Mouse (Mus musculus) urinary bladder, adult 18-20 months (tissue): ENCODE measurements around the gene Dbr1.
A peak's percentile ranks its signal among the peaks of the same experiment; 100 is the strongest.

Experiments used
- DNase-seq, 2 experiments: peaks; one replicate each; pipeline ENCODE4 v3.0.0; 2022; ENCODE audit warnings: low spot score in 2 of 2, mixed read lengths in 2 of 2

Dbr1 gene

GRCm38 (mm10) chr9:99619688-99620087 is 44.1 kb downstream of the Dbr1 start:
- no peak for DNase-seq

- no peak for DNase-seq
These were observed 44.6 kb downstream of the Dbr1 start for GRCm38 (mm10) chr9:99620196-99620595.

GRCm38 (mm10) chr9:99622034-99622433 is 46.4 kb downstream of the Dbr1 start:
- no peak for DNase-seq

DNA sequence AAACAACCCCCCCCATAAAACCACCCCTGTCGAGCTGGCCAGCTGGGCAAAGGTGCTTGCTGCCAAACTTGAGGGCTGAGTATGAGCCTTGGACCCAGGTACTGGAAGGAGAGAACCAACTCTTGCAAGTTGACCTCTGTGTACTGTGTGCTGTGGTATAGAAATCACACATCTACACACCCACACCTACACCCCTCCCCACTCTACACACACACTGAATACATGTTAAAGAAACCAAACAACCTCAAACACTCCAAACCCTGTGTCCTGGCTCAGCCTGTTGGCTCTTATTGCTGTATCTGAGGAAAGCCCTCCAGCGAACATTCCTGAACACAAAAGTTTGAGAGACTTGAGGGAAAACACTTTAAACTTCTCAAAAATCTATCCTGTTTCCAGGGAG is 47.4 kb downstream of the Dbr1 start:
- DNase-seq, result no peak

DNA sequence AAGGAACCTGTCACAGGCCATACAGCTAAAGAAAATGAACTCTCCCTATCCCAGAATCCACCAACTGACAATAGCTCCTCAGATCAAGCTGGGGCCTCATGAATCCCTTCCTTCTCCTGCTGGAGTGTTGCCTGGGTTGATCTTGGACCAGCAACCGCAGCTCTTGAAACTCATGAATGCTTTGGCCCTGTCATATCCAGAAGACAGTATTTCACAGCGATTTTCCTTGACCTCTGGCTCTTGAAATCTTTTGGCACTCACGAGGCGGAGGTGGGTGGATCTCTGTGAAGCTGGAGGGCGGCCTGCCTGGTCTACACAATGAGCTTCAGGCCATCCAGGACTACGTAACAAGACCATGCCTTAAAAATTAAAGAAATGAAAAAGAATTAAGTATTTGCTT is 48.5 kb downstream of the Dbr1 start:
- DNase-seq, result no peak

DNA sequence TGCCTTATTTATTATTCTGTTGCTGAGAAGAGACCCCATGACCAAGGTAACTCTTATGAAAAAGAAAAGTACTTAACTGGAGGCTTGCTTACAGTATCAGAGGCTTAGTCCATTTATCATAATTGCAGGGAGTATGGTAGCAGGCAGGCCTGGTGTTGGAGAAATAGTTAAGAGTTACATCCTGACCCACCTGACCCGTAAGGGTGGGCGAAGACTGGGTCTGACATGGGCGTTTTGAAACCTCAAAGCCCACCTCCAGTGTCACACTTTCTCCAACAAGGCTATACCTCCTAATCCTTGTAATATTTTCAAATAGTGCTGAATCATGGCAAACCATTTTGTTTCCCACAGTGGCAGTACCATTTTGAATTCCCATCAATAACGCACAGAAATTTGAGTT is 53.0 kb downstream of the Dbr1 start:
- DNase-seq, result no peak

DNA sequence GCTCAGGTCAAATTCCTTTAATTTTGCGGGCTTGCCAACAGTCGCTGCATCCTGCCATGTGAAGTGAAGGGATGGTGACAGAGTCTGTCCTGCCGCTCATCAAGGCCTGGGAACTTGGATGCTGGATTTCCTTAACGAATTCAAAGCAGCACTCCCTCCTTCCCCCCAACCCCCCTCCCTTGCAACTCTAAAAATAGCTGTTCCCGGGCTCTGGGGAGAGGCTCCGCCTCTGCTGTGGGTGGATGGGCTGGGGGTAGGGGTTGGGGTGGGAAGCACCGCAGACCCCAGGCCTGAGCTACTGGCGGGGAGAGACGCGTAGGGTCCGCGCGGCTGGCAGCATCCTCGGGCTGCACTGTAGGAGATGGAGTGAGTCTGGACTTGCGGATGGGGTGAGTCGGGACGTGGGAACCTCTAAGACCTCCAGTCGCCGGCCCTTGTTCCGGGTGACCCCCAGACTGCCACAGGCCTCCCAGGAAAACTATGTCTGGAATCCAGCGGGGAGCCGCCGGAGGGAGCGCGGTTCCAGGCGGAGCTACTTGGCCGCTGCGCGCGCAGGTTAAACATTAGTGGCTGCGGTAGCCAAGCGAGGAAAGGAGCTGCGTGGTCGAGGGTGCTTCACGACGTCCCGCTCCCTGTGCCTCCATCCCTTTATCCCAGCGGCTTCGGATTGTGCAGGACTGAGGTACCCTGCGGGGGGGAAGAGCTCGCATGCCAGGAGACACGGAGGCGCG is 53.8 kb downstream of the Dbr1 start, which contains the start of gene Dzip1l:
Gene Dzip1l, plus strand, starts transcription at position 216 of the 731 bp plus-strand sequence.
- DNase-seq, result peak; percentile 47 to 69

GRCm38 (mm10) chr9:99630071-99630470 is 54.5 kb downstream of the Dbr1 start:
- DNase-seq, result no peak

DNA sequence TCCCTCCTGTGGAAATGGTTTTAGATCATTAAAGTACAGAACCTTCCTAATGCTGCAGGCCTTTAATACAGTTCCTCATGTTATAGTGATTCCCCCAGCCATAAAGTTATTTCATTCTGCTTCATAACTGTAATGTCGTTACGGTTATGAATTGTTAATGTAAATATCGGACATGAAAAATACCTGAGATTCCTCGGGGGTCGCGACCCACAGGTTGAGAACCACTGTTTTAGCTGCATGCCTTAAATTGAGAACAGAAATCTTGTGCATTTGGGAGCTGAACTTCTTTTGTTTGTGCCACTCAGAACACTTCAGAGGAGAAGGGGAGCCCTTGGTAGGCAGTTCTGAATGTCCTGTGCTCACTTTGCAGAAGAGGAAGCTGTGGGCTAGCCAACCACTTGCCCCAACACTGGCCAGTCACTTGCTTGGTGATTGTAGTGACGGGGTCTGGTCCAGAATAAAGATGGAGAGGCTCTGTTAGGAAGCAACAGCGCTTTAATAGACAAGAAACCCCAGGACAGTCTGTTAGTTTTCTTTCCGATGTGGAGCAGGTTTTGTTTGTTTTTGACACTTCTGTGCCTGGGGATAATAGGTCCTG is 55.0 kb downstream of the Dbr1 start:
- no peak for DNase-seq

- DNase-seq, result no peak
These were observed 56.2 kb downstream of the Dbr1 start for GRCm38 (mm10) chr9:99631781-99632180.

DNA sequence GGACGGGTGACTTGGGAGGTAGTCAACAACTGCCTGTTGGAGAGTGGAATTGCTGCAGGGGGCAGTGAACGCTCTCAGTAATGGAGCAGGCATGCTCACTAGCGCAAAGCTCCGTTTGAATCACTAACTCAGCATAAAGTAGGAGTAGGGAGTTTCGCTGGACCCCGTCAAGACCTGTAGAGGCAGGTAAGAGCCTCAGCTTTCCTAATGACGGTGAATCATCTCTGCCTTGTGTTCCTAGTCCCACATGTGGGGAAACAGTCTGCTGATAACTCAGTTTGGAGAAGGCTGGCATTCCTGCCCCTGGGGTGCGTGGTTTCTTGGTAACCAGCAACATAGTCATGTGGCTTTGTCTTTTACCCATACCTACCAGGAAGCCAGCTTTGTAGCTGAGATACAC is 56.7 kb downstream of the Dbr1 start:
- DNase-seq, result peak in 1 of 2 experiments; percentile 72
